Mouse (Mus musculus) duodenum, adult 2 months (tissue): ENCODE measurements around the gene Bdh1. TPM values are rescaled to one million over a fixed set of nuclear protein-coding genes. Genes with fewer than 3 reads are reported as not detected.

Source experiments
- polyA plus RNA-seq: library from polyadenylated mRNA; depleted of rRNA; stranded (reverse); fragments of >200 nt; gene quantifications from 2 replicates; pipeline ENCODE4 v1.2.3, GENCODE M21; 2012; ENCODE audit warnings: low replicate concordance; rRNA removed

The Bdh1 gene
- 102 and 105 TPM in 2 replicates for polyA plus RNA-seq

GRCm38 (mm10) chr16:31422000-31422399 is at the start of gene Bdh1:
TSS of gene Bdh1 (plus strand) at chr16:31422280.

Other genes with a start within 250 kb of the Bdh1 start
- gene Acap2, start 221.0 kb upstream of the Bdh1 start, polyA plus RNA-seq = 5.2 and 7.2 TPM in 2 replicates
- gene Ppp1r2, start 147.0 kb upstream of the Bdh1 start, polyA plus RNA-seq = 28.8 and 84.9 TPM in 2 replicates
- 0.12 and 0.63 TPM in 2 replicates for gene Apod, start 107.5 kb upstream of the Bdh1 start, polyA plus RNA-seq
- 4.0 and 5.9 TPM in 2 replicates for gene Dlg1, start 241.2 kb downstream of the Bdh1 start, polyA plus RNA-seq